Mouse (Mus musculus) heart, postnatal 25 days (tissue): Measurements from ENCODE around the gene Nfe2l1. TPM values are rescaled to one million over a fixed set of nuclear protein-coding genes. Genes with fewer than 3 reads are reported as not detected.
"Not testable (repeated sequence)": the region's sequence is repeated elsewhere in the genome, so short reads cannot be mapped to it uniquely, and the experiment has no call there.

ENCODE experiments used
- DNase-seq: peaks from one replicate; pipeline ENCODE4 v3.0.0; 2022; ENCODE audit warnings: low spot score
- intact Hi-C: fragments of 180-260 bp; cut with DNase I; formaldehyde crosslinking; loops from one replicate; pipeline ENCODE4 v1.15.1; 2025
- total RNA-seq, 2 experiments: library from RNA; stranded (reverse); gene quantifications; 2 replicates each; pipeline ENCODE4 v1.2.3; 2021

Gene Nfe2l1
- total RNA-seq, 2 experiments from 2014 or later, result 346 to 370 TPM

- intact Hi-C loops, result loop anchor here (2.0 kb wide), 1 partner anchor 17 kb away; no protein-coding TSS in a partner anchor
- no peak for DNase-seq
These were observed 20.1 kb upstream of the Nfe2l1 start, which contains the start of gene Copz2 for GRCm38 (mm10) chr11:96849681-96850467. Gene Copz2 (plus strand): TSS chr11:96849870.

- intact Hi-C loops, result loop anchor here (2.0 kb wide), 1 partner anchor 16 kb away; no protein-coding TSS in a partner anchor
- DNase-seq, result not testable (repeated sequence)
These were observed 19.4 kb upstream of the Nfe2l1 start for GRCm38 (mm10) chr11:96849145-96849544.

- DNase-seq, result no peak
- intact Hi-C loops, result loop anchor here (2.0 kb wide), 1 partner anchor 16 kb away; no protein-coding TSS in a partner anchor
These were observed 18.9 kb upstream of the Nfe2l1 start for GRCm38 (mm10) chr11:96848694-96849093.

- intact Hi-C loops, result no loop called here
- DNase-seq, result no peak
These were observed 17.5 kb upstream of the Nfe2l1 start for GRCm38 (mm10) chr11:96847240-96847639.

- intact Hi-C loops, result no loop called here
- no peak for DNase-seq
These were observed 13.9 kb upstream of the Nfe2l1 start for GRCm38 (mm10) chr11:96843627-96844026.

- no peak for DNase-seq
- intact Hi-C loops, result no loop called here
These were observed 10.5 kb upstream of the Nfe2l1 start for GRCm38 (mm10) chr11:96840290-96840689.

GRCm38 (mm10) chr11:96839877-96840276, 10.1 kb upstream of the Nfe2l1 start:
- intact Hi-C loops, result no loop called here
- no peak for DNase-seq

GRCm38 (mm10) chr11:96839428-96839827, 9.7 kb upstream of the Nfe2l1 start:
- intact Hi-C loops, result no loop called here
- DNase-seq, result no peak

- intact Hi-C loops, result no loop called here
- no peak for DNase-seq
These were observed 8.6 kb upstream of the Nfe2l1 start for GRCm38 (mm10) chr11:96838341-96838740.

GRCm38 (mm10) chr11:96837298-96837697, 7.5 kb upstream of the Nfe2l1 start:
- intact Hi-C loops, result no loop called here
- no peak for DNase-seq

GRCm38 (mm10) chr11:96834127-96834526, 4.4 kb upstream of the Nfe2l1 start:
- intact Hi-C loops, result no loop called here
- DNase-seq, result no peak

GRCm38 (mm10) chr11:96832973-96833372, 3.2 kb upstream of the Nfe2l1 start:
- intact Hi-C loops, result loop anchor here (2.0 kb wide), 1 partner anchor 16 kb away; the partner anchor contains the start of gene Copz2
- no peak for DNase-seq

- DNase-seq, result no peak
- intact Hi-C loops, result loop anchor here (2.0 kb wide), 1 partner anchor 16 kb away; the partner anchor contains the start of gene Copz2
These were observed 2.8 kb upstream of the Nfe2l1 start for GRCm38 (mm10) chr11:96832541-96832940.

- intact Hi-C loops, result no loop called here
- DNase-seq, result no peak
These were observed 1.7 kb upstream of the Nfe2l1 start for GRCm38 (mm10) chr11:96831516-96831915.

- DNase-seq, result no peak
- intact Hi-C loops, result no loop called here
These were observed 910 bp upstream of the Nfe2l1 start for GRCm38 (mm10) chr11:96830539-96831216.

- peak; percentile 82 for DNase-seq
- intact Hi-C loops, result loop anchor here (5.0 kb wide), 1 partner anchor 42 kb away; the partner anchor contains the start of gene Cbx1
These were observed 360 bp downstream of the Nfe2l1 start for GRCm38 (mm10) chr11:96829403-96829812.

- intact Hi-C loops, result loop anchor here (5.0 kb wide), 1 partner anchor 42 kb away; the partner anchor contains the start of gene Cbx1
- no peak for DNase-seq
These were observed 887 bp downstream of the Nfe2l1 start for GRCm38 (mm10) chr11:96828881-96829280.

GRCm38 (mm10) chr11:96827917-96828316, 1.9 kb downstream of the Nfe2l1 start:
- intact Hi-C loops, result loop anchor here (5.0 kb wide), 1 partner anchor 41 kb away; the partner anchor contains the start of gene Cbx1
- no peak for DNase-seq

GRCm38 (mm10) chr11:96827062-96827581, 2.6 kb downstream of the Nfe2l1 start:
- DNase-seq, result no peak
- intact Hi-C loops, result loop anchor here (5.0 kb wide), 1 partner anchor 40 kb away; the partner anchor contains the start of gene Cbx1

- intact Hi-C loops, result loop anchor here (5.0 kb wide), 1 partner anchor 39 kb away; the partner anchor contains the start of gene Cbx1
- no peak for DNase-seq
These were observed 3.3 kb downstream of the Nfe2l1 start for GRCm38 (mm10) chr11:96826481-96826880.
